Mouse (Mus musculus) retina, embryonic 14.5 days (tissue): ENCODE measurements around the gene Gatd1.
A peak's percentile ranks its signal among the peaks of the same experiment; 100 is the strongest.

Source experiments
- DNase-seq: peaks from one replicate; pipeline ENCODE4 v3.0.0-alpha.2; 2015; ENCODE audit warnings: low spot score

The Gatd1 gene

GRCm38 (mm10) chr7:141390326-141391259 is 23.3 kb downstream of the Gatd1 start:
- DNase-seq, result no peak

GRCm38 (mm10) chr7:141388487-141389109 is 25.3 kb downstream of the Gatd1 start:
- no peak for DNase-seq

GRCm38 (mm10) chr7:141387807-141388486 is 26.0 kb downstream of the Gatd1 start:
- no peak for DNase-seq

GRCm38 (mm10) chr7:141381068-141381835 is 32.7 kb downstream of the Gatd1 start:
- no peak for DNase-seq

- DNase-seq, result no peak
Observed at GRCm38 (mm10) chr7:141379584-141379983, 34.4 kb downstream of the Gatd1 start.

- DNase-seq, result no peak
Observed at GRCm38 (mm10) chr7:141374399-141374798, 39.5 kb downstream of the Gatd1 start.

GRCm38 (mm10) chr7:141373611-141374010 is 40.3 kb downstream of the Gatd1 start:
- DNase-seq, result no peak

- no peak for DNase-seq
Observed at GRCm38 (mm10) chr7:141371942-141372595, 41.9 kb downstream of the Gatd1 start.

GRCm38 (mm10) chr7:141369918-141370317 is 44.0 kb downstream of the Gatd1 start:
- DNase-seq, result no peak

- no peak for DNase-seq
Observed at GRCm38 (mm10) chr7:141367358-141367757, 46.6 kb downstream of the Gatd1 start.

- no peak for DNase-seq
Observed at GRCm38 (mm10) chr7:141365049-141365445, 48.9 kb downstream of the Gatd1 start.

- no peak for DNase-seq
Observed at GRCm38 (mm10) chr7:141364349-141365048, 49.4 kb downstream of the Gatd1 start.

GRCm38 (mm10) chr7:141363752-141364125 is 50.2 kb downstream of the Gatd1 start:
- no peak for DNase-seq

- peak; percentile 88 for DNase-seq
Observed at GRCm38 (mm10) chr7:141363106-141363751, 50.7 kb downstream of the Gatd1 start.

- no peak for DNase-seq
Observed at GRCm38 (mm10) chr7:141361510-141361909, 52.4 kb downstream of the Gatd1 start.
